Comparison of ENCODE assay signal across 18 mouse cellular contexts in the genomic region with DNA sequence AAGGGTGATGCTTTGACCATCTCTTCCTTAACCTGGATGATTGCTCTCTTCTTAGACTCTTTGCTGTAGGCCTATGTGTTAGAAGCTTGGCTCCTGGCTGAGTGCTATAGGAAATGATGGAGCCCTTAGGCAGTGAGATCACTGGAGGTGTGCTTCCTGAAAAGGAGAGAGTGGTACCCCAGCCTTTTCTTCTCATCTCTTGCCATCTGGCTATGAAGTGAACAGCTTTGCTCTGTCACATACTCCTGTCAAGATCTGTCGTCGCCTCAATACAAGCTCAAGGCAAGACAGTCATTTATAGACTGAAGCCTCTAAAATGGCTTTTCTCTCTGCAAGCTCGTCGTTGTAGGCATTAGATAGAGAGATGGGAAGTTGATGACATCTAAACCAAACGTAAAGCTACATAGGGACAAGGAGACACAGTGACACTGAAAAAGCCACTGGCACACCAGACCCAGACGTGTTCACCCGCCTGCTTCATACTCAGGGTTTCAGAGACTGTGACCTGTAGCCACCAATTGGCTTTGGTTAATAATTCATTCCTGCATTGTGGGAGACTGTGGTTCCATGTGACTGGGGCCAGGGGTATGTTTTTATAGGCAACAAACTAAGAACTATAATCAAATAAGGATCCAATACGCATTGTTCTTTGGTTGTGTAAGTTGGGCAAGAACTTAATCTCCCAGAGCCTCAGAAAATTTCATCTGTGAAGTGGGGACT.
A peak's percentile ranks its signal among the peaks of the same experiment; 100 is the strongest.
DNase-seq lines count a peak whose midpoint lies in the region; ATAC-seq and TF ChIP-seq lines count a peak whose summit lies in the region.
"Had no signal": no experiment of that assay in that cellular context is flagged by ENCODE, and none has a peak within 500 bp of the region (broad histone marks: within the 10 kb centered on the region; RNA-seq: fewer than 3 reads in every experiment).

No protein-coding gene starts in this region.

- H3K9ac ChIP-seq in forebrain, embryonic 13.5 days: no peak overlapping the region
- H3K9ac ChIP-seq in lung, postnatal 0 days (replicated peaks; ENCODE audit: low read depth): no peak overlapping the region
- H3K9ac ChIP-seq: hindbrain, embryonic 14.5 days; limb, embryonic 12.5 days; neural tube, embryonic 12.5 days had no signal

- 0 out of 2 replicates have a peak, but pooled peaks have one; percentile 22 for ATAC-seq in forebrain, embryonic 13.5 days
- ATAC-seq in lung, postnatal 0 days: no peak
- ATAC-seq in frontal cortex, adult (ENCODE audit: low TSS enrichment): no peak

- H3K4me3 ChIP-seq in forebrain, embryonic 13.5 days: no peak overlapping the region
- H3K4me3 ChIP-seq in forebrain, embryonic 10.5 days: no peak overlapping the region
- no peak overlapping the region for H3K4me3 ChIP-seq in lung, postnatal 0 days (ENCODE audit: low read depth, low read length)
- H3K4me3 ChIP-seq: limb, embryonic 12.5 days; neural tube, embryonic 12.5 days had no signal

- H3K4me2 ChIP-seq in forebrain, embryonic 13.5 days: no peak overlapping the region
- H3K4me2 ChIP-seq in lung, postnatal 0 days (replicated peaks; ENCODE audit: low read depth, low read length): no peak overlapping the region
- H3K4me2 ChIP-seq: hindbrain, embryonic 14.5 days; limb, embryonic 12.5 days; neural tube, embryonic 12.5 days had no signal

- WGBS in forebrain, embryonic 13.5 days: 85% methylated on average over 8 of the region's 8 CpGs
- 94% methylated on average over 8 of the region's 8 CpGs for WGBS in forebrain, embryonic 10.5 days
- 46% methylated on average over 8 of the region's 8 CpGs for WGBS in lung, postnatal 0 days

- H3K36me3 ChIP-seq in forebrain, embryonic 13.5 days (ENCODE audit: poor library complexity, severe bottlenecking): no peaks in the 10 kb centered on the region
- no peaks in the 10 kb centered on the region; the same call in 1 of the 2 replicates for H3K36me3 ChIP-seq in forebrain, embryonic 10.5 days (replicated peaks)
- no peaks in the 10 kb centered on the region for H3K36me3 ChIP-seq in lung, postnatal 0 days (ENCODE audit: insufficient read depth, low read length)
- H3K36me3 ChIP-seq: limb, embryonic 12.5 days; neural tube, embryonic 12.5 days had no signal

- TF ChIP-seq CTCF in lung, postnatal 0 days (IDR thresholded peaks at IDR 0.05): no peak

- H3K27ac ChIP-seq in forebrain, embryonic 13.5 days: peak overlapping the region; percentile 21; the same call in 1 of the 2 replicates
- H3K27ac ChIP-seq in forebrain, embryonic 10.5 days: no peak overlapping the region
- H3K27ac ChIP-seq in lung, postnatal 0 days (ENCODE audit: low read length): 0 out of 2 replicates have a peak overlapping the region, but pooled peaks have one; percentile 1
- H3K27ac ChIP-seq: hindbrain, embryonic 14.5 days; limb, embryonic 12.5 days; neural tube, embryonic 12.5 days had no signal

- no peak for TF ChIP-seq EP300 in lung, postnatal 0 days (IDR thresholded peaks at IDR 0.05)

- no peaks in the 10 kb centered on the region for H3K9me3 ChIP-seq in forebrain, embryonic 13.5 days (replicated peaks)
- H3K9me3 ChIP-seq in forebrain, embryonic 10.5 days: no peaks in the 10 kb centered on the region
- no peaks in the 10 kb centered on the region for H3K9me3 ChIP-seq in lung, postnatal 0 days (ENCODE audit: low read length)
- H3K9me3 ChIP-seq: limb, embryonic 12.5 days; neural tube, embryonic 12.5 days had no signal

- DNase-seq in forebrain, embryonic 10.5 days (ENCODE audit: extremely low spot score, low spot score): no peak
- DNase-seq in lung, postnatal 0 days (ENCODE audit: low spot score): peak; percentile 29
- no peak for DNase-seq in lung, postnatal 36 days
- DNase-seq in kidney, postnatal 10 days: peak; percentile 55
- no peak for DNase-seq in Muller cell, postnatal 12 days (ENCODE audit: inconsistent ontology term)
- no peak for DNase-seq in embryo, embryonic 11 days
- DNase-seq: adrenal gland, postnatal 36 days; cerebellum, postnatal 25 days; gastrocnemius, postnatal 10 days; heart, postnatal 10 days; right cerebral cortex, postnatal 25 days; thymus, adult 2 months had no signal

- H3K4me1 ChIP-seq in forebrain, embryonic 13.5 days: peaks cover 58% of the 10 kb centered on the region
- peaks cover 48% of the 10 kb centered on the region for H3K4me1 ChIP-seq in forebrain, embryonic 10.5 days
- H3K4me1 ChIP-seq in lung, postnatal 0 days (ENCODE audit: insufficient read depth, low read depth, low read length): peaks cover 5% of the 10 kb centered on the region

- H3K27me3 ChIP-seq in forebrain, embryonic 13.5 days: no peaks in the 10 kb centered on the region
- H3K27me3 ChIP-seq in forebrain, embryonic 10.5 days (ENCODE audit: poor library complexity, severe bottlenecking): no peaks in the 10 kb centered on the region
- no peaks in the 10 kb centered on the region for H3K27me3 ChIP-seq in lung, postnatal 0 days (replicated peaks; ENCODE audit: insufficient read depth, low read length)
- H3K27me3 ChIP-seq: CH12.LX; limb, embryonic 12.5 days; neural tube, embryonic 12.5 days had no signal

Comparison
In these comparisons a context has a peak if more than half of its experiments do, and no peak if none do; other contexts are left out.
1. DNase-seq: peak in lung, postnatal 0 days (single experiment) and kidney, postnatal 10 days (single experiment); none in forebrain, embryonic 10.5 days (single experiment), lung, postnatal 36 days (single experiment), Muller cell, postnatal 12 days (single experiment) and embryo, embryonic 11 days (single experiment).